Mouse (Mus musculus): ENCODE measurements at regions not wholly inside any gene's neighbourhood (a gene's known extent, or its start where the extent isn't known, plus 50 kb on each side); places are given as distances from the start of the nearest gene placed in this dataset.

- intact Hi-C loops (cut with DNase I): no loop called here
- no peak for DNase-seq (ENCODE audit: extremely low spot score in 1 of 2, low spot score in 2 of 2)
- TF ChIP-seq CTCF (IDR thresholded peaks at IDR 0.05): no peak
- H3K27ac ChIP-seq: no peak overlapping the region
- no peak overlapping the region for H3K4me3 ChIP-seq
Measured at GRCm38 (mm10) chr17:55320959-55321358, 124.2 kb upstream of the St6gal2 start.

GRCm38 (mm10) chr17:55359305-55359704 is 85.9 kb upstream of the St6gal2 start:
- TF ChIP-seq CTCF (IDR thresholded peaks at IDR 0.05): no peak; the same call in 1 of the 2 replicates
- no peak for DNase-seq (ENCODE audit: extremely low spot score in 1 of 2, low spot score in 2 of 2)
- Histone ChIP-seq H3K4me3 (no peak overlapping the region), H3K27ac (no peak overlapping the region)
- intact Hi-C loops (cut with DNase I): no loop called here

- no peak for DNase-seq (ENCODE audit: extremely low spot score in 1 of 2, low spot score in 2 of 2)
- no peak overlapping the region for H3K4me3 ChIP-seq
- no peak overlapping the region; the same call in 1 of the 2 replicates for H3K27ac ChIP-seq
- intact Hi-C loops (cut with DNase I): no loop called here
- no peak for TF ChIP-seq CTCF (IDR thresholded peaks at IDR 0.05)
Measured at GRCm38 (mm10) chr17:55367064-55367463, 78.1 kb upstream of the St6gal2 start.

GRCm38 (mm10) chr17:55367464-55368207 is 77.5 kb upstream of the St6gal2 start:
- intact Hi-C loops (cut with DNase I): no loop called here
- no peak for DNase-seq (ENCODE audit: extremely low spot score in 1 of 2, low spot score in 2 of 2)
- peak overlapping the region; percentile 8; the same call in 1 of the 2 replicates for H3K27ac ChIP-seq
- TF ChIP-seq CTCF (IDR thresholded peaks at IDR 0.05): no peak
- H3K4me3 ChIP-seq: no peak overlapping the region

Measured in left cerebral cortex, adult 2 months (tissue).